Mouse (Mus musculus): Measurements from ENCODE around the gene Scamp5.

GRCm38 (mm10) chr9:57421688-57422111 lies 46.2 kb downstream of the Scamp5 start:
- TF ChIP-seq CTCF (IDR thresholded peaks at IDR 0.05; ENCODE audit: low read depth), result no peak
- no peak for TF ChIP-seq EP300 (optimal IDR thresholded peaks at IDR 0.05)
